Mouse (Mus musculus): ENCODE data around the gene Bdh1.

GRCm38 (mm10) chr16:31426496-31427126 lies 4.5 kb downstream of the Bdh1 start:
- TF ChIP-seq CEBPB (IDR thresholded peaks at IDR 0.05; ENCODE audit: low read depth) (no peak), MYOG (IDR thresholded peaks at IDR 0.05; ENCODE audit: control insufficient read depth, extremely low read depth, insufficient read length) (no peak)

Measured in C2C12 (cell line).